Comparison of ENCODE assay signal across 7 mouse cellular contexts in genomic region chr3:37348221-37349165, GRCm38 (mm10). TPM values are rescaled to one million over a fixed set of nuclear protein-coding genes. Genes with fewer than 3 reads are reported as not detected.
A peak's percentile ranks its signal among the peaks of the same experiment; 100 is the strongest.
DNase-seq lines count a peak whose midpoint lies in the region; ATAC-seq and TF ChIP-seq lines count a peak whose summit lies in the region.

TSS of gene Fgf2 (plus strand) at chr3:37348346.

- DNase-seq in ES-CJ7 (ENCODE audit: low read depth, low spot score), result peak; percentile 8
- DNase-seq in adrenal gland, adult 8-10 months, result peak; percentile 11
- peak; percentile 36 for DNase-seq in forebrain, postnatal 0 days
- DNase-seq in left cerebral cortex, postnatal 10 days (ENCODE audit: extremely low spot score in 1 of 2, low spot score in 2 of 2), result peak; percentile 8 to 47
- DNase-seq in stomach, postnatal 0 days (ENCODE audit: low spot score), result peak; percentile 41

- no peak within 1 kb of the TSS for H3K27ac ChIP-seq in forebrain, postnatal 0 days (ENCODE audit: low read depth, low read length)
- no peak within 1 kb of the TSS for H3K27ac ChIP-seq in midbrain, embryonic 13.5 days
- H3K27ac ChIP-seq in stomach, postnatal 0 days (replicated peaks), result peak within 1 kb of the TSS; percentile 53

- H3K27me3 ChIP-seq in forebrain, postnatal 0 days (ENCODE audit: insufficient read depth, low read length), result peaks cover 3% of the 10 kb centered on the region
- H3K27me3 ChIP-seq in midbrain, embryonic 13.5 days, result peaks cover 38% of the 10 kb centered on the region
- no peaks in the 10 kb centered on the region for H3K27me3 ChIP-seq in stomach, postnatal 0 days (ENCODE audit: control insufficient read depth, insufficient read depth, low read length)

- peak within 1 kb of the TSS; percentile 100 for H3K4me2 ChIP-seq in forebrain, postnatal 0 days (ENCODE audit: low read depth)
- peak within 1 kb of the TSS; percentile 100 for H3K4me2 ChIP-seq in midbrain, embryonic 13.5 days (replicated peaks)
- peak within 1 kb of the TSS; percentile 84 for H3K4me2 ChIP-seq in stomach, postnatal 0 days (replicated peaks; ENCODE audit: low read depth)

- H3K9me3 ChIP-seq in forebrain, postnatal 0 days (ENCODE audit: low read length), result no peaks in the 10 kb centered on the region
- H3K9me3 ChIP-seq in midbrain, embryonic 13.5 days, result no peaks in the 10 kb centered on the region
- no peaks in the 10 kb centered on the region for H3K9me3 ChIP-seq in stomach, postnatal 0 days (ENCODE audit: control insufficient read depth, low read length)

- 0 out of 2 replicates have a peak, but pooled peaks cover 6% of the 10 kb centered on the region for H3K4me1 ChIP-seq in forebrain, postnatal 0 days (ENCODE audit: insufficient read depth)
- peaks cover 15% of the 10 kb centered on the region for H3K4me1 ChIP-seq in midbrain, embryonic 13.5 days (replicated peaks)
- H3K4me1 ChIP-seq in stomach, postnatal 0 days (replicated peaks; ENCODE audit: control insufficient read depth, insufficient read depth), result peaks cover 3% of the 10 kb centered on the region; the same call in 1 of the 2 replicates

- intact Hi-C loops in left cerebral cortex, postnatal 10 days (cut with DNase I), result loop anchor here (5.0 kb wide), 1 partner anchor 64 kb away; no protein-coding TSS in a partner anchor

- peak within 1 kb of the TSS; percentile 55 for H3K4me3 ChIP-seq in forebrain, postnatal 0 days (ENCODE audit: low read depth, low read length)
- H3K4me3 ChIP-seq in midbrain, embryonic 13.5 days (replicated peaks), result peak within 1 kb of the TSS; percentile 70
- peak within 1 kb of the TSS; percentile 74 for H3K4me3 ChIP-seq in stomach, postnatal 0 days (ENCODE audit: low read depth, low read length)

- no peak for TF ChIP-seq CTCF in forebrain, postnatal 0 days (IDR thresholded peaks at IDR 0.05; ENCODE audit: low read depth)
- no peak for TF ChIP-seq CTCF in stomach, postnatal 0 days (IDR thresholded peaks at IDR 0.05; ENCODE audit: low read depth)

- no peak for TF ChIP-seq EP300 in stomach, postnatal 0 days (optimal IDR thresholded peaks at IDR 0.05)

- 4% methylated on average over 75 of the region's 75 CpGs for WGBS in forebrain, postnatal 0 days
- WGBS in midbrain, embryonic 13.5 days, result under 1% methylated on average over 74 of the region's 75 CpGs
- 1% methylated on average over 41 of the region's 75 CpGs for WGBS in stomach, postnatal 0 days

- ATAC-seq in forebrain, postnatal 0 days, result peak; percentile 79
- ATAC-seq in hematopoietic stem cell, adult 5-6 weeks (replicated peaks in 1 of 2; ENCODE audit: insufficient read depth in 1 of 2, low FRiP score in 2 of 2, low TSS enrichment in 1 of 2, low read depth in 1 of 2, poor library complexity in 2 of 2, severe bottlenecking in 2 of 2), result peak; percentile 51 to 60; a peak in 3 of 4 replicates
- ATAC-seq in midbrain, embryonic 13.5 days, result peak; percentile 81
- ATAC-seq in stomach, postnatal 0 days (ENCODE audit: low FRiP score, low TSS enrichment), result peak; percentile 61

- H3K9ac ChIP-seq in forebrain, postnatal 0 days, result peak within 1 kb of the TSS; percentile 48
- H3K9ac ChIP-seq in midbrain, embryonic 13.5 days (replicated peaks), result peak within 1 kb of the TSS; percentile 76
- peak within 1 kb of the TSS; percentile 80 for H3K9ac ChIP-seq in stomach, postnatal 0 days (ENCODE audit: low read length)

- H3K36me3 ChIP-seq in forebrain, postnatal 0 days (ENCODE audit: insufficient read depth), result no peaks in the 10 kb centered on the region
- no peaks in the 10 kb centered on the region for H3K36me3 ChIP-seq in midbrain, embryonic 13.5 days
- H3K36me3 ChIP-seq in stomach, postnatal 0 days (ENCODE audit: control insufficient read depth, insufficient read depth, low read length), result no peaks in the 10 kb centered on the region

RNA-seq across cellular contexts. Expression of gene Fgf2, which starts in this region (rescaled TPM):
- 1 to 10 TPM; 3.9 to 9.8 (median 7.4) TPM for total RNA-seq in adrenal gland, adult 8-10 months (2022)
- total RNA-seq in forebrain, postnatal 0 days (2014; rRNA removed), result 1.2 and 1.5 TPM in 2 replicates
- 0.25 and 0.70 TPM in 2 replicates for polyA plus RNA-seq in forebrain, postnatal 0 days (2015; fragmentation: Nextera tagmentation; extraction: Ambion mirVana)
- under 0.01 and 0.38 TPM in 2 replicates for total RNA-seq in hematopoietic stem cell, adult 5-6 weeks (2017)
- 1 to 10 TPM; 1.9 to 4.4 TPM for total RNA-seq in left cerebral cortex, postnatal 10 days (2021)
- polyA plus RNA-seq in midbrain, embryonic 13.5 days (2015; fragmentation: Nextera tagmentation; extraction: Ambion mirVana), result 0.35 TPM in 2 replicates
- polyA plus RNA-seq in stomach, postnatal 0 days (2015; fragmentation: Nextera tagmentation; extraction: Ambion mirVana), result 1.1 and 1.2 TPM in 2 replicates

Comparison
In these comparisons a context has a peak if more than half of its experiments do, and no peak if none do; other contexts are left out.
1. Peak in ATAC-seq in hematopoietic stem cell, adult 5-6 weeks; RNA of the gene not detected or under 1 TPM.
2. Peak in ATAC-seq, H3K4me3 ChIP-seq, H3K9ac ChIP-seq and H3K4me2 ChIP-seq in midbrain, embryonic 13.5 days; RNA of the gene not detected or under 1 TPM.